Mouse (Mus musculus): Measurements from ENCODE around the gene Fbxw17. TPM values are rescaled to one million over a fixed set of nuclear protein-coding genes. Genes with fewer than 3 reads are reported as not detected.
"Not testable (repeated sequence)": the region's sequence is repeated elsewhere in the genome, so short reads cannot be mapped to it uniquely, and the experiment has no call there.

The Fbxw17 gene
- total RNA-seq, 1 experiment, result 17.6 TPM

GRCm38 (mm10) chr13:50423625-50424209 lies 6.1 kb downstream of the Fbxw17 start:
- in situ Hi-C loops (cut with MboI; ENCODE audit: low sequenced_read_pairs in 2 of 2, unreplicated experiment in 2 of 2), result no loop called here
- no peak overlapping the region for H3K27ac ChIP-seq (ENCODE audit: insufficient read depth, low read depth, low read length, poor library complexity, severe bottlenecking)
- no peaks in the 10 kb centered on the region for H3K9me3 ChIP-seq (ENCODE audit: control insufficient read depth, insufficient read depth, low read depth, low read length)
- H3K9ac ChIP-seq (ENCODE audit: insufficient read depth, low read depth, low read length, poor library complexity, severe bottlenecking), result no peak overlapping the region
- no peaks in the 10 kb centered on the region for H3K4me1 ChIP-seq (ENCODE audit: control insufficient read depth in 2 of 2, insufficient read depth in 2 of 2, low read length in 2 of 2, poor library complexity in 1 of 2)
- TF ChIP-seq ZNF384 (IDR thresholded peaks at IDR 0.05; ENCODE audit: low read depth, low read length) (no peak), MAFK (IDR thresholded peaks at IDR 0.05; ENCODE audit: insufficient read depth, low read depth, low read length) (no peak), CHD2 (IDR thresholded peaks at IDR 0.05; ENCODE audit: low read depth, low read length) (no peak), ZC3H11A (IDR thresholded peaks at IDR 0.05; ENCODE audit: borderline replicate concordance, low read depth, low read length) (no peak), HCFC1 (IDR thresholded peaks at IDR 0.05; ENCODE audit: borderline replicate concordance, insufficient read depth, low read length) (no peak)
- DNase-seq (ENCODE audit: low read depth, low spot score), result no peak
- peaks cover 41% of the 10 kb centered on the region for H3K36me3 ChIP-seq (ENCODE audit: control insufficient read depth, insufficient read depth, low read length, poor library complexity, severe bottlenecking)
- H3K4me3 ChIP-seq (ENCODE audit: insufficient read depth in 1 of 2, low read depth in 1 of 2, low read length in 2 of 2, poor library complexity in 1 of 2, severe bottlenecking in 1 of 2), result no peak overlapping the region

- no peak overlapping the region for H3K27ac ChIP-seq (ENCODE audit: insufficient read depth, low read depth, low read length, poor library complexity, severe bottlenecking)
- H3K9ac ChIP-seq (ENCODE audit: insufficient read depth, low read depth, low read length, poor library complexity, severe bottlenecking), result no peak overlapping the region
- DNase-seq (ENCODE audit: low read depth, low spot score), result no peak
- no peak overlapping the region for H3K4me3 ChIP-seq (ENCODE audit: insufficient read depth in 1 of 2, low read depth in 1 of 2, low read length in 2 of 2, poor library complexity in 1 of 2, severe bottlenecking in 1 of 2)
- no peaks in the 10 kb centered on the region for H3K9me3 ChIP-seq (ENCODE audit: control insufficient read depth, insufficient read depth, low read depth, low read length)
- no peaks in the 10 kb centered on the region for H3K4me1 ChIP-seq (ENCODE audit: control insufficient read depth in 2 of 2, insufficient read depth in 2 of 2, low read length in 2 of 2, poor library complexity in 1 of 2)
- TF ChIP-seq ZNF384 (IDR thresholded peaks at IDR 0.05; ENCODE audit: low read depth, low read length) (no peak), CHD2 (IDR thresholded peaks at IDR 0.05; ENCODE audit: low read depth, low read length) (no peak)
- in situ Hi-C loops (cut with MboI; ENCODE audit: low sequenced_read_pairs in 2 of 2, unreplicated experiment in 2 of 2), result no loop called here
- H3K36me3 ChIP-seq (ENCODE audit: control insufficient read depth, insufficient read depth, low read length, poor library complexity, severe bottlenecking), result peaks cover 40% of the 10 kb centered on the region
Observed at GRCm38 (mm10) chr13:50424517-50424916, 6.9 kb downstream of the Fbxw17 start.

DNA sequence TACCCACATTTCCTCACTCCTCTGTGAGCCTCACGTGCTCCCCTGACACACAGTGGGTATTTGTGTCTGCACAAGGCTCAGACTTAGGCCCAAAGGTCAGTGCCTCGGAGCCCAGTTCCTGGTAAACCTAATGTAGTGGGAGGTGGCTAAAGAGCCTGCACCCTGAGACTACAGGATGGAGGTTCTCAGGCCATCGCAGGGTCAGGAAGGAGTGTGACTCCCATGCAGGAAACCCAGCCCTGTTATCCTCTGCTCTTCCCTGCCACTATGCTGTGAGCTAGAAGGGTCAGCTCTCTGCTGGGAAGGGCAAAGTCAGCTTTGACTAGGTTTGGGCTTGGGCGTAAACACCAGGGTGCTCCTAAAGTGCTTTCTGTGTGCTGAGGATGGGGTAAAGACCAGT lies 9.0 kb downstream of the Fbxw17 start:
- H3K27ac ChIP-seq (ENCODE audit: insufficient read depth, low read depth, low read length, poor library complexity, severe bottlenecking), result no peak overlapping the region
- TF ChIP-seq ZNF384 (IDR thresholded peaks at IDR 0.05; ENCODE audit: low read depth, low read length), result no peak
- no peak for TF ChIP-seq MAFK (IDR thresholded peaks at IDR 0.05; ENCODE audit: insufficient read depth, low read depth, low read length)
- no peak for TF ChIP-seq CHD2 (IDR thresholded peaks at IDR 0.05; ENCODE audit: low read depth, low read length)
- no peak for TF ChIP-seq HCFC1 (IDR thresholded peaks at IDR 0.05; ENCODE audit: borderline replicate concordance, insufficient read depth, low read length)
- no peak for TF ChIP-seq ZC3H11A (IDR thresholded peaks at IDR 0.05; ENCODE audit: borderline replicate concordance, low read depth, low read length)
- no peaks in the 10 kb centered on the region for H3K4me1 ChIP-seq (ENCODE audit: control insufficient read depth in 2 of 2, insufficient read depth in 2 of 2, low read length in 2 of 2, poor library complexity in 1 of 2)
- no peaks in the 10 kb centered on the region for H3K9me3 ChIP-seq (ENCODE audit: control insufficient read depth, insufficient read depth, low read depth, low read length)
- peaks cover 44% of the 10 kb centered on the region for H3K36me3 ChIP-seq (ENCODE audit: control insufficient read depth, insufficient read depth, low read length, poor library complexity, severe bottlenecking)
- no peak overlapping the region for H3K4me3 ChIP-seq (ENCODE audit: insufficient read depth in 1 of 2, low read depth in 1 of 2, low read length in 2 of 2, poor library complexity in 1 of 2, severe bottlenecking in 1 of 2)
- in situ Hi-C loops (cut with MboI; ENCODE audit: low sequenced_read_pairs in 2 of 2, unreplicated experiment in 2 of 2), result no loop called here
- no peak overlapping the region for H3K9ac ChIP-seq (ENCODE audit: insufficient read depth, low read depth, low read length, poor library complexity, severe bottlenecking)
- no peak for DNase-seq (ENCODE audit: low read depth, low spot score)

DNA sequence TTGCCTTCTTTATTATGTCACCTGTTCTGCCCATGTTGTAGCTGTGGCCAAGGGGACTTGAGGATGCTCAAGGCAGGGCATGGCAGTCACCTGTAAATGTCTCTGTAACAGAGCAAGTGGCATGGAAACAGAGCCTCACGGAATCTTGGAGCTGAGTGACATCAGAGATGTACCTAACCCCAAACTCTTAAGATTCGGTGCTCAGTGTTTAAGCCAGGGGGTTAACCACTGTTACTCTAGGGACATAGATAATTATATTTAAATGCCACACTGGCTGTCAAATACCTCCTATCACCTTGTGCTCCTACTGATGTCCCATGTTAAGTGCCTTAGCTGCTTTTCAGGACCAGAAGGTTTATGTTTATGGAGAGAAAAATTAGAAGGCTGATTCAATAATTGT lies 26.1 kb downstream of the Fbxw17 start, which contains the start of gene Gm47429:
TSS of gene Gm47429 (minus strand) at position 101 of the 400 bp plus-strand sequence.
- Histone ChIP-seq H3K27ac (ENCODE audit: insufficient read depth, low read depth, low read length, poor library complexity, severe bottlenecking) (no peak within 1 kb of the TSS), H3K9me3 (ENCODE audit: control insufficient read depth, insufficient read depth, low read depth, low read length) (no peaks in the 10 kb centered on the region), H3K9ac (ENCODE audit: insufficient read depth, low read depth, low read length, poor library complexity, severe bottlenecking) (no peak within 1 kb of the TSS), H3K4me3 (ENCODE audit: insufficient read depth in 1 of 2, low read depth in 1 of 2, low read length in 2 of 2, poor library complexity in 1 of 2, severe bottlenecking in 1 of 2) (no peak within 1 kb of the TSS), H3K36me3 (ENCODE audit: control insufficient read depth, insufficient read depth, low read length, poor library complexity, severe bottlenecking) (no peaks in the 10 kb centered on the region), H3K4me1 (ENCODE audit: control insufficient read depth in 2 of 2, insufficient read depth in 2 of 2, low read length in 2 of 2, poor library complexity in 1 of 2) (peaks cover 3% of the 10 kb centered on the region in 2 experiments; a peak in 1 of 4 replicates)
- DNase-seq (ENCODE audit: low read depth, low spot score), result no peak
- TF ChIP-seq ZNF384 (IDR thresholded peaks at IDR 0.05; ENCODE audit: low read depth, low read length), result no peak
- TF ChIP-seq ZC3H11A (IDR thresholded peaks at IDR 0.05; ENCODE audit: borderline replicate concordance, low read depth, low read length), result no peak
- no peak for TF ChIP-seq MAFK (IDR thresholded peaks at IDR 0.05; ENCODE audit: insufficient read depth, low read depth, low read length)
- no peak for TF ChIP-seq CHD2 (IDR thresholded peaks at IDR 0.05; ENCODE audit: low read depth, low read length)
- TF ChIP-seq HCFC1 (IDR thresholded peaks at IDR 0.05; ENCODE audit: borderline replicate concordance, insufficient read depth, low read length), result no peak
- in situ Hi-C loops (cut with MboI; ENCODE audit: low sequenced_read_pairs in 2 of 2, unreplicated experiment in 2 of 2), result no loop called here

DNA sequence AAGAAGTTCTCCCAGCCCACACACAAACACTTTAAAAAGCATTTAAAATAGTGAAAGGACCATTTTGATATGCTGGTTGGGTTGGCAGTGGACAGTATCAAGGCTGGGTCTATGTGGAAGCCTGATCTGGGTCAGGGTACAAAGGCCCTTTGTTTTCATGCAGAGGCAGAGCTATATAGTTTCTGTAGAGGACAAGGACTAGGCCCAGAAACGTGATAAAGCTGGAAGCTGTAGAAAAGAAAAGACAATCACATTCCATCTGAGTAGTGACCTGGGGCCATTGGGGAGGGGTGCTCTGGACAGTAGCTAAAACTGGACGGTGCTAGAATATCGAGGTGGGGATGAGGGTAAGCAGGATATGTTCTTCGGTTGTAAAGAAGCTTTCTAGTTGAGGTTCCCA lies 27.6 kb downstream of the Fbxw17 start:
- Histone ChIP-seq H3K27ac (ENCODE audit: insufficient read depth, low read depth, low read length, poor library complexity, severe bottlenecking) (no peak overlapping the region), H3K9me3 (ENCODE audit: control insufficient read depth, insufficient read depth, low read depth, low read length) (no peaks in the 10 kb centered on the region), H3K36me3 (ENCODE audit: control insufficient read depth, insufficient read depth, low read length, poor library complexity, severe bottlenecking) (no peaks in the 10 kb centered on the region), H3K4me1 (ENCODE audit: control insufficient read depth in 2 of 2, insufficient read depth in 2 of 2, low read length in 2 of 2, poor library complexity in 1 of 2) (no peaks in the 10 kb centered on the region), H3K4me3 (ENCODE audit: insufficient read depth in 1 of 2, low read depth in 1 of 2, low read length in 2 of 2, poor library complexity in 1 of 2, severe bottlenecking in 1 of 2) (no peak overlapping the region), H3K9ac (ENCODE audit: insufficient read depth, low read depth, low read length, poor library complexity, severe bottlenecking) (no peak overlapping the region)
- no peak for DNase-seq (ENCODE audit: low read depth, low spot score)
- in situ Hi-C loops (cut with MboI; ENCODE audit: low sequenced_read_pairs in 2 of 2, unreplicated experiment in 2 of 2), result no loop called here
- TF ChIP-seq ZC3H11A (IDR thresholded peaks at IDR 0.05; ENCODE audit: borderline replicate concordance, low read depth, low read length), result no peak

DNA sequence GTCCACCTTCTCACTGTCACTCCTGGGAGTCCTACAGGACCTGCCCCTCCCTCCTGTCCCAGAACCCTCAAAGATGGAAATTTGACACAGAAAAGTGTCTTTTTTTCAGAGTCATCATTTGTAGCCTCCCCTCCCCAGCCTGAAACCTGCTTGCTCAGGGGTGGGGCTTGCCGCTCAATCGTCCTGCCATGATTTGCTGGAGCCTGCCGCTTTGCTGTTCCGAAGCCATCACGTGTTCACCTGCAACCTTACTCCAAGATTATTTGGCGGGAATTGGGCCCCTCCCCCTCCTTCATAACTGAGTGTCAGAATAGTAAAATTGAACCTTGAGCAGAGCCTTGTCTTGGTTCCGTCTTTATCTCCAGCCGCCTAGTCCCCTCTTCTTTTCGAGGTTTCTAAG lies 34.6 kb downstream of the Fbxw17 start:
- H3K4me3 ChIP-seq (ENCODE audit: insufficient read depth in 1 of 2, low read depth in 1 of 2, low read length in 2 of 2, poor library complexity in 1 of 2, severe bottlenecking in 1 of 2); H3K9me3 ChIP-seq (ENCODE audit: control insufficient read depth, insufficient read depth, low read depth, low read length); DNase-seq (ENCODE audit: low read depth, low spot score); H3K36me3 ChIP-seq (ENCODE audit: control insufficient read depth, insufficient read depth, low read length, poor library complexity, severe bottlenecking); H3K27ac ChIP-seq (ENCODE audit: insufficient read depth, low read depth, low read length, poor library complexity, severe bottlenecking); in situ Hi-C loops (cut with MboI; ENCODE audit: low sequenced_read_pairs in 2 of 2, unreplicated experiment in 2 of 2): not testable (repeated sequence)
- peaks cover 11 to 13% of the 10 kb centered on the region in 2 experiments; a peak in 3 of 4 replicates for H3K4me1 ChIP-seq (ENCODE audit: control insufficient read depth in 2 of 2, insufficient read depth in 2 of 2, low read length in 2 of 2, poor library complexity in 1 of 2)
- peak overlapping the region; percentile 29; the same call in 1 of the 2 replicates for H3K9ac ChIP-seq (ENCODE audit: insufficient read depth, low read depth, low read length, poor library complexity, severe bottlenecking)

Measured in ES-E14 (cell line).